Mouse (Mus musculus) forebrain, embryonic 12.5 days (tissue): ENCODE measurements around the gene Schip1. TPM values are rescaled to one million over a fixed set of nuclear protein-coding genes. Genes with fewer than 3 reads are reported as not detected.

Experiments used
- ATAC-seq: fragments of 200-750 bp; cut with Nextera tagmentation; 2 replicates; pipeline ENCODE4 v1.8.0; 2017; ENCODE audit warnings: moderate TSS enrichment; ENCODE audit not compliant: low FRiP score
- H3K27ac ChIP-seq: fragments of 300-500 bp; sonication (generic); 2 replicates; pipeline ENCODE4 v1.5.1; 2016; ENCODE audit warnings: mild to moderate bottlenecking
- H3K27me3 ChIP-seq: fragments of 300-500 bp; sonication (generic); 2 replicates; pipeline ENCODE4 v1.6.1; 2016; ENCODE audit warnings: mild to moderate bottlenecking
- H3K36me3 ChIP-seq: fragments of 300-500 bp; sonication (generic); replicated peaks from 2 replicates; pipeline ENCODE4 v1.6.1; 2016; ENCODE audit warnings: mild to moderate bottlenecking
- H3K4me1 ChIP-seq: fragments of 300-500 bp; sonication (generic); 2 replicates; pipeline ENCODE4 v1.6.1; 2016
- H3K4me2 ChIP-seq: fragments of 300-500 bp; sonication (generic); 2 replicates; pipeline ENCODE4 v1.6.1; 2016; ENCODE audit warnings: mild to moderate bottlenecking, moderate library complexity
- H3K4me3 ChIP-seq: fragments of 300-500 bp; sonication (generic); replicated peaks from 2 replicates; pipeline ENCODE4 v1.5.1; 2016; ENCODE audit warnings: mild to moderate bottlenecking
- H3K9ac ChIP-seq: fragments of 300-500 bp; sonication (generic); 2 replicates; pipeline ENCODE4 v1.6.1; 2016; ENCODE audit warnings: mild to moderate bottlenecking
- H3K9me3 ChIP-seq: fragments of 300-500 bp; sonication (generic); 2 replicates; pipeline ENCODE4 v1.6.1; 2016
- WGBS: fragments of 180-500 bp; shearing (Covaris S2); methylation state at CpG from one replicate; pipeline ENCODE4 v1.1.7; 2016; 5-methylcytosine and 5-hydroxymethylcytosine counted together
- polyA plus RNA-seq: library from polyadenylated mRNA; unstranded; fragments of >200 nt; fragmentation: Nextera tagmentation; extraction: Ambion mirVana; gene quantifications from 2 replicates; pipeline ENCODE4 v1.2.1, GENCODE M21; 2016

Schip1 gene
- polyA plus RNA-seq, 1 experiment from 2014 or later: 88.1 TPM

DNA sequence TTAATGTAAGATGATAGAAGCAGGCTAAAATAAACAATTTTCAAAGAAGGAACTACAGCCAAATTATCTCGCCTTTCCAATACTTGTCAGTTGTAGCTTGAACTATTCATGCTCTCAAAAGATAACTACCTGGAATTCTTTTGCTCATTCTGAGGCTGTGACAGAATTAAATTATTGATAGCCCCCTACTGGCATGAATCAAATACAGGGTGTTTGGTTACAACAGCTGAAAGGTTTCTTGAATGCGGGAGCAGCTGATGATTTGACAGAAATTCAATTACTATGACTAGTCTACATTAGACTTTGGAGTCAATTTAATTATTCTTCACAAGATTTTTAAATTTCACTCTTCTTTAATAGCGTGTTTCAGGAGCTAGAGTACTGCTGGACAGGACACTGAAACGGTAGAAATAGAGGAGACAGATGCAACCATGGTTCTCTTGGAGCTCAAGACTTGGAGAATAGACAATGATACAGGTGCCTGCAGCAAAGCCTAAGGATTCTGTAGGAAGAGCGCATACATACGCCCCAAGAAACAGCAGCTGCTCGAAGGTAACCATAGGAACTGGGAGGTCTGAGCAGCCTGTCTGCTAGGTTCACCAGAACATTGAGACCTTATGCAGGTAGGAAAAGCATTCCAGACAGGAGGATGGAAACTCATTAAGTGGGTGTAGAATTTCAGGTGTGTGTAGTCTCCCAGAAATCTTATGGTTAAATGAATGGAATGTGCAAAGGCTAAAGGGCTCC is 313.0 kb downstream of the Schip1 start:
- Histone ChIP-seq H3K36me3 (no peaks in the 10 kb centered on the region), H3K27me3 (no peaks in the 10 kb centered on the region), H3K4me1 (no peaks in the 10 kb centered on the region; the same call in 1 of the 2 replicates), H3K4me3 (no peak overlapping the region), H3K27ac (no peak overlapping the region), H3K9ac (no peak overlapping the region), H3K4me2 (no peak overlapping the region), H3K9me3 (no peaks in the 10 kb centered on the region)
- no peak for ATAC-seq
- 77% methylated on average over 7 of the region's 7 CpGs for WGBS

DNA sequence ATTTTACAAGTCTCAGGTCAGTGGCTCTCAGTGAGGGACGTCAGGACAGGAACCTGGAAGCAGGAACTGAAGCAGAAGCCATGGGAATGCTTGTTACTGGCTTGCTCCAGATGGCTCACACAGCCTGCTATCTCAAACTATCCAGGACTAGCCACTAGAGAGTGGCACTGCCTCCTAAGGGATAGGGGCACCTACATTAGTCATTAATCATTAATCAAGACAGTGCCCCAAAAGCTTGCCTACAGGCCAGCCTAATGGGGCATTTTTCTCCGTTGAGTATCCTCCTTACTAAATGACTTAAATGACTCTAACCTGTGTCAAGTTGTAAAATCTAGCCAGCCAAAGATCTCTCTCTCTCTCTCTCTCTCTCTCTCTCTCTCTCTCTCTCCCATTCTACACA is 314.2 kb downstream of the Schip1 start:
- WGBS: 78% methylated on average over 2 of the region's 2 CpGs
- Histone ChIP-seq H3K9ac (no peak overlapping the region), H3K27me3 (no peaks in the 10 kb centered on the region), H3K4me1 (peaks cover 3% of the 10 kb centered on the region), H3K27ac (no peak overlapping the region), H3K9me3 (no peaks in the 10 kb centered on the region), H3K4me3 (no peak overlapping the region), H3K4me2 (no peak overlapping the region), H3K36me3 (no peaks in the 10 kb centered on the region)
- no peak for ATAC-seq

DNA sequence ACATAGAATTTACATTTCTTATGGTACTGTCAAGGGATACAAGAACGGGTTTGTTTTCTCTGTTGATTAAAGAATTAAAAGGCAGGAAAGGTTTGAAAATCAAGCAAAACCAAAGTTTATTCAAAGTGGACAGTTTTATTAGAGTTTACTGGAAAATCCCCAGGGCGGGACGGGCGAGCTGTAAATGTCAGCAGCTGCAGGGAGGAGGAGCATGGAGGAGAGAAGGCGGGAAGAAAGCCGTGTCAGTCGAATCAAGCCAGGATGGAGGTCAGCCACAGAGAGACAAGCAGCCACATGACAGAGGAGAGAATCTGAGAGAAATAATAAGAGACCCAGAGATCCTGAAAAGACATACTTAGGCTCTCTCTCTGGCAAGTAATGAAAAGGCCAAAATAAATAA is 314.6 kb downstream of the Schip1 start:
- Histone ChIP-seq H3K4me2 (no peak overlapping the region), H3K36me3 (no peaks in the 10 kb centered on the region), H3K4me3 (no peak overlapping the region), H3K9me3 (no peaks in the 10 kb centered on the region), H3K27me3 (no peaks in the 10 kb centered on the region), H3K4me1 (peaks cover 3% of the 10 kb centered on the region), H3K27ac (no peak overlapping the region), H3K9ac (no peak overlapping the region)
- WGBS: 74% methylated on average over 7 of the region's 7 CpGs
- no peak for ATAC-seq

DNA sequence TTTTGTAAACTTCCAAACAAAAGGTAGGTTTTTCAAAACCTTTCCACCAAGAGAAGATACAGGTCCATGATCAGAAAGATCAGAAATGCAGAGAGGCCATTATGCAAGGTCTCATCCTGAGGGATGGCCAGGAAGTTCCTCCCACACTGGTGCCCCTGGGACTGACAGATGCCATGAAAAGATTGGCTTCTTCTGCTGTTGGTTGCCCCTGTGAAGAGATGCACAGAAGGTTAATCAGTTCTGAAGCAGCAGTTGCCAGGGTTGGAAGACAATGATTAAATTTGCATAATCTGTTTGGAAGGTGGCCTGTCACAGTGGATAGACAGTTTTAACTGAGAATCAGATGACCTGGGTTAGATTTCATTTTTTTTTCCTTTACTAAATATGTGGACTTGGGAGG is 319.1 kb downstream of the Schip1 start:
- Histone ChIP-seq H3K4me3 (no peak overlapping the region), H3K4me1 (peaks cover 3% of the 10 kb centered on the region), H3K27ac (no peak overlapping the region), H3K27me3 (no peaks in the 10 kb centered on the region), H3K9ac (no peak overlapping the region), H3K36me3 (no peaks in the 10 kb centered on the region), H3K9me3 (no peaks in the 10 kb centered on the region), H3K4me2 (no peak overlapping the region)
- no peak for ATAC-seq

DNA sequence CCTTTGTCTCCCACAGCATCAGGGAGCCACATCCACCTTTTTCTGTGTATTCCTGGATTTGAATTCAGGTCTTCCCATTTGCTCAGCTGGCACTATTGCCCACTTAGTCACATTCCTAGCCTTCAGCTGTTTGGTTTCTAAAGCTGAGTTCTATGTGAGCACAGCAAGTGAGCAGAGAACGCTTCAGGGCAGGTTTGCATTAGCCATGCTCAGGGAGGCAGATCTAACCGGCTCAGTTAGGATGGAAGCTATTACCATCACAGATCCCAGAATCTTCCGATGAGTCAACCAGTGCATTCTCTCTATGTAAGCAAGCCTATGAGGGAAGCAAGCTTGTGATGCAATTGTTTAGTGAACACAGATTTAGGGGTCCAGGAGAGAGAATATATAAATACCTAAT is 320.9 kb downstream of the Schip1 start:
- H3K27me3 ChIP-seq: no peaks in the 10 kb centered on the region
- WGBS: 85% methylated on average over 3 of the region's 3 CpGs
- H3K9ac ChIP-seq: no peak overlapping the region
- H3K9me3 ChIP-seq: no peaks in the 10 kb centered on the region
- H3K4me2 ChIP-seq: no peak overlapping the region
- no peak for ATAC-seq
- H3K4me3 ChIP-seq: no peak overlapping the region
- no peaks in the 10 kb centered on the region for H3K36me3 ChIP-seq
- H3K4me1 ChIP-seq: peaks cover 3% of the 10 kb centered on the region
- H3K27ac ChIP-seq: no peak overlapping the region

DNA sequence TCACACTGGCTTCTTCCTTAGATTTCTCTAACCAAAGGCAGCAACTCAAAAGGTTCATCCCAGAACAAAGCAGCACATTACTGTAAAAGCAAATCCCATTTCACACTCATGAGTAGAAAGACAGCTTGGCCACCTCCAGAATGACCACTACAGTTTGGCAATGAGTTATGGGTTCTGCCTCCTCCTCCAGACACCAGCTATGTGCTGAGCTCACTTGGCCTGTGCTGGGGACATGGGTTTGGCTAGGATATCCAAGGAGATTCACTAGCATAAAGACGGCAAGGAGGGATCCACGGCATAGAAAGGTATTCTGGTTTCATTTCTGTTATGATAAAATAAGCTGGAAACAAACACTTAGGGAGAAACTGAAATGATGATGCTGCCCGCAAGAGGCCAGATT is 323.4 kb downstream of the Schip1 start:
- no peak overlapping the region for H3K4me3 ChIP-seq
- 96% methylated on average over 3 of the region's 3 CpGs for WGBS
- H3K27ac ChIP-seq: no peak overlapping the region
- H3K27me3 ChIP-seq: no peaks in the 10 kb centered on the region
- H3K9ac ChIP-seq: no peak overlapping the region
- H3K36me3 ChIP-seq: no peaks in the 10 kb centered on the region
- H3K4me2 ChIP-seq: no peak overlapping the region
- no peak for ATAC-seq
- no peaks in the 10 kb centered on the region for H3K9me3 ChIP-seq
- H3K4me1 ChIP-seq: peaks cover 3% of the 10 kb centered on the region

DNA sequence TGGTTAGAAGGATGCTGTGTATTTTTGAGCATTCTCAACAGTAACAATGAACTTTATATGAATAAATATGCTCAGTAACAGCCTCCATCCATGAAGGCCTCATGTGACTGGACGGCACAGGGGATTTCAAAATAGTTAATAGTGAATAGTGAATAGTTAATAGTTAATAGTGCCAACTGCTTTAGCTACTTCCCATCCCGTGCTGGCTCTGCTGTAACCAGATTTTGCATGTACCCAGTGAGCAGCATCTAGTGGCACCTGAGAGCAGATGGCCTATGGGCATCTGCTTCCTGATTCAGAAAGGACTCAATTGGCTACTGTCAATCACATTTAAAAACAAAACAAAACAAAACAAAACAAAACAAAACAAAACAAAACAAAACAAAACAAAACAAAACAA is 329.0 kb downstream of the Schip1 start:
- H3K4me1 ChIP-seq: no peaks in the 10 kb centered on the region; the same call in 1 of the 2 replicates
- H3K36me3 ChIP-seq: no peaks in the 10 kb centered on the region
- H3K9me3 ChIP-seq: no peaks in the 10 kb centered on the region
- 90% methylated on average over 2 of the region's 2 CpGs for WGBS
- H3K27ac ChIP-seq: no peak overlapping the region
- H3K27me3 ChIP-seq: no peaks in the 10 kb centered on the region
- no peak overlapping the region for H3K4me3 ChIP-seq
- no peak overlapping the region for H3K4me2 ChIP-seq
- ATAC-seq: no peak
- no peak overlapping the region for H3K9ac ChIP-seq

DNA sequence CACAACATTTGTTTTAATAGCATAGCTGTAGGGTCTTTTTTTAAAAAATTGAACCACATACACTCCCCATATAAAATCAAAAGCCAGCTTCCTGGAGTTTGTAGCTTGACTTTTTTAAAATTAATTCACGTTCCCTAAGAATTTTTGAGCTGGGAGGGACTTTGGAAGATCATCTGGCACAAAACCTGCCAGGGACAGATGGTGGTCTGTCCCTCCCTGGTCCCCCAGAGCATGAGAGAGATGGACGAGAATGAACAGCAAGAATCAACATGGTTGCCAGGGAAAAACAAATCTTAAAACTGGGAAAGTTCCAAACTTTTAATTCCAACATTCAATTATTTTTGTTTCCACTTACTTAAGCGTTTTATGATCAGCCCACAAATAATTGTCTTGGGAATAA is 334.1 kb downstream of the Schip1 start:
- ATAC-seq: no peak
- WGBS: 87% methylated on average over 3 of the region's 3 CpGs

DNA sequence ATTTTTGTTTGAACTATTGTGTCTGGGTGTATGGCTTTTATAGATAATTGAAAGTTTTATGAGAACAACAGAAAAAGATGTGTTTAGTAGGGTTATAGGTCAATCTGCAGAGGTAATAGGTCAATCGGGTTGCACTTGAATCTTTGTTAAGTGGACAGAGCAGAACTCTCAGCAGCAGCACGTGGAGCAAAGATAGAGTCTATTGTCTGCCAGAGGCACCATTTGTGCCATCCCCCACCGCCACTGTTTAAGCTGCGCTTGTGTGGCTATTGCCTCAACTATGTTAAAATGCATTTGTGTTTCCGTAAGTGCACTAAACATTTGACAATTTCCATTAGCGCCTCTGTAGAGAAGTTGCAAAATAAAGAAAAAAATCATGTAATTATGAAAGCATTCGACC is 335.5 kb downstream of the Schip1 start:
- 67% methylated on average over 7 of the region's 7 CpGs for WGBS
- no peaks in the 10 kb centered on the region for H3K27me3 ChIP-seq
- no peak overlapping the region for H3K4me2 ChIP-seq
- ATAC-seq: no peak
- H3K4me3 ChIP-seq: no peak overlapping the region
- H3K4me1 ChIP-seq: peaks cover 12% of the 10 kb centered on the region
- H3K27ac ChIP-seq: no peak overlapping the region
- H3K36me3 ChIP-seq: no peaks in the 10 kb centered on the region
- H3K9me3 ChIP-seq: no peaks in the 10 kb centered on the region
- no peak overlapping the region for H3K9ac ChIP-seq

More for the DNA sequence above, 334.1 kb downstream of the Schip1 start:
- H3K4me1 ChIP-seq: peaks cover 8% of the 10 kb centered on the region
- no peak overlapping the region for H3K4me3 ChIP-seq
- H3K36me3 ChIP-seq: no peaks in the 10 kb centered on the region
- H3K4me2 ChIP-seq: no peak overlapping the region
- no peaks in the 10 kb centered on the region for H3K27me3 ChIP-seq
- H3K27ac ChIP-seq: no peak overlapping the region
- H3K9me3 ChIP-seq: no peaks in the 10 kb centered on the region
- H3K9ac ChIP-seq: no peak overlapping the region

DNA sequence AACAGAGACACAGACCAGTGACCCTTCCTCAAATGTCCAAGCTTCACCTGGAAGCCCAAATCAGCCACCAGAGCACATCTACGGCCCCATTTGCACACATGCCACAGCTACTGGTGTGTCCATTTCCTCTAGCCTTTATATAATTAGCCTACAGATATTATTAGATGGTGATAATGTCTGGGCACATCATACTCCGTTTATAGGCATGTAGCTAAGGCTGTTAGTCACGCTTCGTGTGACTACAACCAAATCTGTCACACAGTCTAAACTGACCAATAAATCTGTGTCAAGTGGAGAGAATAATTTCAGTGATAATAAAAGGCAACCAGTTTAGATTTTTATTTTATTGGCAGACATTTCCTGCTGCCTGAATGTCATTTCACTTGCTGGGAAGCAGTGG is 338.7 kb downstream of the Schip1 start:
- Histone ChIP-seq H3K9me3 (no peaks in the 10 kb centered on the region), H3K4me1 (peaks cover 23% of the 10 kb centered on the region), H3K4me3 (no peak overlapping the region), H3K4me2 (no peak overlapping the region), H3K36me3 (no peaks in the 10 kb centered on the region), H3K9ac (no peak overlapping the region), H3K27ac (no peak overlapping the region), H3K27me3 (no peaks in the 10 kb centered on the region)
- WGBS: 89% methylated on average over 4 of the region's 4 CpGs
- no peak for ATAC-seq

DNA sequence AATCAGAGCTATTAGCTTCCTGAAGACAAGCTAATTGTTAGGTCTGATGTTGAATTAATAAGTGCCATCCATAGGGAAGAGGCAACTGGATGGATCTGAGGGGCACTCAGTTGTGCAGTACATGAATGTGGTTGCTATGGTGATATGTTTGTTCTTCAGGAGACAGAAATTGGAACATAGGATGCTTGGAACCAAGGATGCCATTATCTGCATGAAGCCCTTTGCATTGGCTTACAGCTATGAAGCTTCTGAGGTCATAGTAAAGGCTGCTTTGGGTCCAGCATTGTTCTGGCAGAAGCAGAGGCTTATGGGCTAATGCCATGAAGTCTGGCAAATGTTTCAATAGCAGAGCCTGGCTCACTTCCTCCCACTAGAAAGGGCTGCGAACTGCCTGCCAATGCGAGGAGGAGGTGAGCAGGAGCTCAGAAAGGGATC is 339.2 kb downstream of the Schip1 start:
- no peaks in the 10 kb centered on the region for H3K9me3 ChIP-seq
- H3K36me3 ChIP-seq: no peaks in the 10 kb centered on the region
- no peaks in the 10 kb centered on the region for H3K27me3 ChIP-seq
- ATAC-seq: no peak
- H3K4me1 ChIP-seq: peaks cover 23% of the 10 kb centered on the region
- WGBS: 69% methylated on average over 2 of the region's 2 CpGs
- H3K4me2 ChIP-seq: no peak overlapping the region
- no peak overlapping the region for H3K9ac ChIP-seq
- H3K4me3 ChIP-seq: no peak overlapping the region
- H3K27ac ChIP-seq: no peak overlapping the region

DNA sequence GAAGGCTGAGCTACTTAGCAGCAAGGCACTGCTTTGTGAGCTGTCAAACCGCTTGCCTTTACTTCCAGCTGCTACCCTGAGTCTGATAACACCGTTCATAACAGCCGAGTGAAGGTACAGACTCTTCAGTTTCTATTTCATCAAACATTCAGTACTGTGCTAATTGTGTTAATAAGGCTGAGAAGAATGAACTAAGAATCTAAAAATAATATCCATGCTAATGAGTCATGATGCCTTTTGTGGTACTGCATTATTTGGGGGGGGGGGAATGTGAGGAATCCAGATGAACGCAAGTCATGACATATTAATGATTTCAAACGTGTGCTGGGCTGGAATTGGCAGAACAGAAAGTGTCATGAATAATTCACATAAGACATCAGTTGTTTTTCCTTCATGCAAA is 341.1 kb downstream of the Schip1 start:
- Histone ChIP-seq H3K4me2 (no peak overlapping the region), H3K9ac (no peak overlapping the region), H3K36me3 (no peaks in the 10 kb centered on the region), H3K9me3 (no peaks in the 10 kb centered on the region), H3K27ac (no peak overlapping the region), H3K4me3 (no peak overlapping the region), H3K27me3 (no peaks in the 10 kb centered on the region), H3K4me1 (peaks cover 23% of the 10 kb centered on the region)
- WGBS: 63% methylated on average over 5 of the region's 5 CpGs
- no peak for ATAC-seq

DNA sequence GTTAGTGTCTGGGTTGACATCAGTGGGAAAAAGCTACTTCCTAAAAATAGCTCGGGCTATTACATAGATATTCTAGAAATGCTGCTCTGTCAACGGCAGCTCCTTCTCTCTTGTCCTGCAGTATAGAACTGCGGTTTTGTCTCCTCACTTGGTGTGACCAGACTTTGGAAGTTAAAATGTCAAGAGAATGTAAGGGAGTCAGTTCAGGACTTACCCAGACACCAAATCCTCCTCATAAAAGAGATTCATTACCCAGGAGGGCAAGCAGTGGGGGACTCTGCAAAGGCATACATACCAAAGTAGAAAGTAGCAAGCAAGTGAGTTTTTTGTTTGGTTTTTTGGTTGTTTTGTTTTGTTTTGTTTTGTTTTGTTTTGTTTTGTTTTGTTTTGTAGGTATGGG is 347.7 kb downstream of the Schip1 start:
- H3K9me3 ChIP-seq: no peaks in the 10 kb centered on the region
- H3K36me3 ChIP-seq: no peaks in the 10 kb centered on the region
- H3K4me3 ChIP-seq: no peak overlapping the region
- H3K4me2 ChIP-seq: no peak overlapping the region
- no peak overlapping the region for H3K9ac ChIP-seq
- 89% methylated on average over 3 of the region's 3 CpGs for WGBS
- 0 out of 2 replicates have a peak, but pooled peaks cover 4% of the 10 kb centered on the region for H3K4me1 ChIP-seq
- no peak overlapping the region for H3K27ac ChIP-seq
- H3K27me3 ChIP-seq: no peaks in the 10 kb centered on the region
- no peak for ATAC-seq
